Mouse (Mus musculus): ENCODE data around the gene Acsm2.
"Not testable (repeated sequence)": the region's sequence is repeated elsewhere in the genome, so short reads cannot be mapped to it uniquely, and the experiment has no call there.

Gene Acsm2

DNA sequence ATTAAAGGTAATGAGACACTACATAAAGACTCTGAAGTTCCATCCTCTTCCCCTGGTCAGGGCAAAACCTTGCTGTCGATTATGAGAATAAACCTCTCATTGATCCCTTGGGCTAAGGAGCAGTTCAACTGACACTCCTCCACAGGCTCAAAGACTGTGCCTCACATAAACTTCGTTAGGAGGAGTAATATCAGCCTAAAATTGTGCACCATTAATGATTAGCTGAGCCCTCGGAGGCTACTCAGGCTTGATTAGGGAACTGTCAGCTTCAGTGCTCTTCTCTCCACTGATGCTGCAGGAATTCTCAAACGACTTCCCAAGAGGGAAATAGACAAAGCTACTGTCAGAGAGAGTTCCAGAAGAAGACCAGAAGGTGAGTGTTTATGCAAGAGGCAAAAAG is 7.3 kb downstream of the Acsm2 start:
- DNase-seq (ENCODE audit: low read depth, low spot score): no peak

DNA sequence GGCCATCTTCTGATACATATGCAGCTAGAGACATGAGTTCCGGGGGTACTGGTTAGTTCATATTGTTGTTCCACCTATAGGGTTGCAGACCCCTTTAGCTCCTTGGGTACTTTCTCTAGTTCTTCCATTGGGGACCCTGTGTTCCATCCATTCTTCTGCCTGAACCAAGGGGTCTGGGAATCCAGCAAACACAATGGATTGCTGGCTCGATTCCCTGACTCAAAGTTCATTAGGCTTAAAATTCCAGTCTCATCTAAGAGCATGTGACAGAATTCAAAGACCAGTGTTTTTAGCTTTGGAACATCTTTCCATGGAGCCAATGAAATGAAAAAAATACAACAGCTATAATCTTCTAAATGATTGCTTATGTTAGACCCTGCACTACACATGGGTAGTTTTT is 8.3 kb downstream of the Acsm2 start:
- DNase-seq (ENCODE audit: low read depth, low spot score): not testable (repeated sequence)

DNA sequence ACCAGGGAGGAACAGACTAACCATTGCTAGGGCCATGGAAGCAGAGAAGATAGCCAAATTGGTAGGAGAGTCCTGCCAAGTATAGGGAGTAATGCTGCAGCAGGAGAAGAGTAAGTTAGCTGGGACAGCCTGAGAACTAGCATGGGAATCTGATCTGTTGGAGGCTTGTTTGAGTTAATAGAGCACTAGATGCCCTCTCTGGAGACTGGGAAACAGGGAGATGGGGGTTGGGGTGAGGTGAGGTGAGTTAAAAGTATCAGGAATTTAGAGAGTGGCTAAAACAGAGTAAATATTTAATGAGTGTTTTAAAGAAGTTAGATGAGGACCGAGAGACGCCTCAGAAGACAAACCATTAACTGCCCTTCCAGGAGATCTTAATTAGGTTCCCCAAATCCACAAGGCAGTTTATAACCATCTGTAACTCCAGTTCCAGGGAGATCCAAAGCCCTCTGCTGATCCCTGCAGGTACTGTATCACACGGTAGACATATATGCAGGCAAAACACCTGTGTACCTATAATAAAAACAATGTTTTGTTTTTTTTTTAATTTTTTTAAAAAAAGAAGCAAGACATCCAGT is 40.5 kb downstream of the Acsm2 start:
- no peak for DNase-seq (ENCODE audit: low read depth, low spot score)

DNA sequence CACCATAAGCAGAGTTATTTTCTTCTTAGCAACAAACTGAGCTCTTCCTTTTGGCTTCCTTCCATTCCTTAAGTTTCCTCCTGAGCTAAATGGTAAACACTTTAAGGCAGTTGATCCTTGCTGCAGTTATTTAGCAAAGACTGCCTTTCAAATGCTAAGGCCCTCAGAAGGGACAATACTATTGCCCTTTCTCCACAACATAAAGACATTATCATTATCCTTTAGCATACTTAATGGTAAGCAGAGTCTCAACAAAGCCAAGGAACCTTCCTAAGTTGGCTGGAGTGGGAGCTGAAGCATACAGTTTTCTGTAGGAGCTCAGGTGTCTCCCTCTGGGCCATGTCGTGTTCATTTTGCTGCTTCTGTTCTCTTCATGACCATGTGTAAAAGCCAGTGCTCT is 41.2 kb downstream of the Acsm2 start:
- DNase-seq (ENCODE audit: low read depth, low spot score): no peak

DNA sequence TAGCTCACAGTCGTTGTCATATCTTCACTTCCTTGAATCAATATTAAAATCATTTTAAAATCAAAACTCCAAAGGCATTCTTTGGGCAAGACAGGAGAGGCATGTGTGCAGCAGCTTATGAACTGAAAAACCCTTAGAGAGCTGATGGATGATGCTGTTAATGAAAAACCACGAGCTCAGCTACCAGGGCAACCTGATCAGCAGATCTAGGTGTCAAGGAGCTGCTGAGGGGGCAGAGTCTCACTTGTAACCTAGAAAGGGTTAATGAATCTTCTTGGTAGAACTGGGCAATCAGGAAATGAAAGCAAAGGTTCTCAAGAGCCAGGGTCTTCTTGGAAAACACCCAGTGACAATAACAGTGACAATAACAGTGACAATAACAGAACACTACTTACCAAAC is 42.4 kb downstream of the Acsm2 start:
- no peak for DNase-seq (ENCODE audit: low read depth, low spot score)

DNA sequence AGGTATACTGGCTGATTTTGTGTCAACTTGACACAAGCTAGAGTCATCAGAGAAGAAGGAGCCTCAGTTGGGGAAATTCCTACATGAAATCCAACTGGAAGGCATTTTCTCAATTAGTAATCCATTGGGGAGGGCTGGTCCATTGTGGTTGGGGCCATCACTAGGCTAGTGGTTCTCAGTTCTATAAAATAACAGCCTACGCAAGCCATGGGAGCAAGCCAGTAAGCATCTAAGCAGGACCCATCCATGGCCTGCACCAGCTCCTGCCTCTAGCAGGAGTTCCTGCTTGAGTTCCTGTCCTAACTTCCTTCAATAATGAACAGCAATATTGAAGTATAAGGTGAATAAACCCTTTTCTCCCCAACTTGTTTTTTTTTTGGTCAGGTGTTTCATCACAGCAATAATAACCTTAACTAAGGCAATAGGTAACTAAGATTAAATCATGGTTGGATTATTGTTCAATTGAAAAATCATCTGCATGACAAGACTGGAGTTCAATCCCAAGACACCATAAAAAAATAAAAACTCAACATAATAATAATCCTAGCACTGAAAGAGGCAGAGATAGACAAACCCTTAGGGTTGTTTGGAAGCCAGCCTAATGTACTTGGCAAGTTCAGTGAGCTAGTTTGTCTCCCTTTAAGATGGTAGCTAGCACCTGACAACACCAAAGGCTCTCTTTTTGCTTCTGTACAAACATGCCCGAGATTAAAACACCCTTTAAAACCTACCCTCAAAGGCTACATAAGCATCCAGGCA is 47.2 kb downstream of the Acsm2 start:
- no peak for DNase-seq (ENCODE audit: low read depth, low spot score)

DNA sequence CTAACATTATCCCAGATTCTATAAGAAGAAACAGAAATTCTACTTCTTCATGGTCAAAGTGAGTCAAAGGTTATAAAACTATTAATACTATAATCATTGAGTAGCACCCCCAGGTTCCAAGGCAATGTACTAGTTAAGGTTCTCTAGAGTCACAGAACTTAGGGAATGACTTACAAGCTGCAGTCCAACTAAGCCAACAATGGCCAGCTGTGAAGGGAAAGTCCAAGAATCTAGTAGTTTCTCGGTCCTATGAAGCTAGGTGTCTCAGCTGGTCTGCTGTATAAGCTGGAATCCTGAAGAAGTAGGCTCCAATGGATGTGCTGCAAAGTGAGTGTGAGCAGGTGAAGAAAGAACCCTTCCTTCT is 47.8 kb downstream of the Acsm2 start:
- DNase-seq (ENCODE audit: low read depth, low spot score): no peak

DNA sequence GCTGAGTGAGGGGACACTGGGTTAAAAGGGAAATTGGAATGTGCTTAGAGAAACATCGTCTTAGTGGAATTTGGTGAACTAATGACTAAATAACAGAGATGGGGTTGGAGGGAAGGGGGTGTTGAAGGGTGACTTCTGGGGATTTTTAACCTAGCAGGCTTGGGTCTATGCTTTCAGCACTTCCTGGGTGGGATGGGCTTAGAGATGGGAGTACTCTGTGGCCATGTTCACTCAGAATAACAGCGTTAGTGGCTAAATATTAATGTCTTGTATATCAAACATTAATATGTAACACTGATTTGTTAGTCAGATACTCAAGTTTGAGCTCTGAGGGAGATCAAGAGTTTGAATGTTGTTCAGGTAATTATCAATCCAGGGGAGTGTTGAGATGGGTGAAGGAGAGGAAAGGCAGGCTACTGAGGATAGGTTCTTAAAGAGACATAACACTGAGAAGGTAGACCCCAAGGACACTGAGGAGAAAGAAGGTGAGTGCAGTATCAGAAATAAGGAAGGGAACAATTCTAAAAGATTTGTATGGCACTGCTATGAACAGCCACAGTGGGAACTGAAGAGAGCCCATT is 50.9 kb downstream of the Acsm2 start:
- DNase-seq (ENCODE audit: low read depth, low spot score): no peak

DNA sequence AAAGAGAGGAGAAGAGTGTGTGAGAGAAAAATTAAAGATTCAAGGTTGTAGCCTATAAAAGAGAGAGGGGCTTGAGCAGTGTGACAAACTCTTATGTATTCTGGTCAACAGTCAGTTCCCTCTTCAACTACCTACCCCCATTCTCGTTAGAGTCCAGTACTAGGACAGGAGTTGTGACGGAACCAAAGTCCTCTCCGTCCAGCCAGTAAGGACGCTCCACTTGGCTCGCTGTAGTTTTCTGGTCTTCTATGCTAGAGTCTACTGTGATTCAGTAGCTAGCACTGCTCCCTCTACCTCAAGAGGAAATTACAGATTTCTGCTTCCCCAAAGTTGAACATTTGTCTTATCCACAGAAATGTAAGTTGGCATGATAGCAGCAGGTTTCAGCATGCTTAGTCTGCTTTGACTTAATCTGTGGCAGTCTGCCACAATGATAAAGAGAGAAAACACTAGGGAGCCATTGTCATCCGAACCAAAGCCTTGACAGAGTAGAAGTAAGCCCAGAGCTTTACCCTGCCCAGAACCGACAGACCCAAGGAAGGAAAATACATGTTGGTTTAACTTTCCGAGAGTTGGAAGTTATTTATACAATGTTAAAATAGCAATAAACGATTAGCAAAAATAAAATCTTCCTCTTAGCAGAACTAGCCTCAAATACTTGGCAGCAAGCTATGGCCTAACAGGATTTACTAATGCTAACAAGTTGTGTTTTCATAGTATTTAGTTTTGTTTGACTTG is 52.0 kb downstream of the Acsm2 start:
- no peak for DNase-seq (ENCODE audit: low read depth, low spot score)

DNA sequence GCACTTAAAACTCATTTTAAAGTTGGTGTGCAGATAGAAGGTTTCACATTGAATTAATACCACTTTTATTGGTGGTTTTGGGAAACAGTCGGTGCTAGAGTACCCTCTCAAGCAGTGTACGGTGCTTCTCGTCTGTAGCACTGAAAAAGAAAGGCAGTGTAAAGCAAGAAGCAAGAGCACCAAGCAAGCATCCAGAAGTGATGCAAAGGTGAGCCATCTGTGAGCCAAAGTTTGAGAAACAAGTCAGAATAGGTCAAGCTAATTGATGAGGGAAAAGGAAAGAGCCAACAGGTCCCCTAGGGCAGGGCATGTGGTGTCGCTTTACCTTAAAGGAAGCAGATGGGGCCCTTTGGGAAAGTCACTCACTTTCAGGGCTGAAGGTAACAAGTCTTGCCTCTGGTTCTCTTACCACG is 52.5 kb downstream of the Acsm2 start, which contains the start of gene Acsm1:
Gene Acsm1 (plus strand): TSS at position 363 of the 413 bp plus-strand sequence.
- no peak for DNase-seq (ENCODE audit: low read depth, low spot score)

DNA sequence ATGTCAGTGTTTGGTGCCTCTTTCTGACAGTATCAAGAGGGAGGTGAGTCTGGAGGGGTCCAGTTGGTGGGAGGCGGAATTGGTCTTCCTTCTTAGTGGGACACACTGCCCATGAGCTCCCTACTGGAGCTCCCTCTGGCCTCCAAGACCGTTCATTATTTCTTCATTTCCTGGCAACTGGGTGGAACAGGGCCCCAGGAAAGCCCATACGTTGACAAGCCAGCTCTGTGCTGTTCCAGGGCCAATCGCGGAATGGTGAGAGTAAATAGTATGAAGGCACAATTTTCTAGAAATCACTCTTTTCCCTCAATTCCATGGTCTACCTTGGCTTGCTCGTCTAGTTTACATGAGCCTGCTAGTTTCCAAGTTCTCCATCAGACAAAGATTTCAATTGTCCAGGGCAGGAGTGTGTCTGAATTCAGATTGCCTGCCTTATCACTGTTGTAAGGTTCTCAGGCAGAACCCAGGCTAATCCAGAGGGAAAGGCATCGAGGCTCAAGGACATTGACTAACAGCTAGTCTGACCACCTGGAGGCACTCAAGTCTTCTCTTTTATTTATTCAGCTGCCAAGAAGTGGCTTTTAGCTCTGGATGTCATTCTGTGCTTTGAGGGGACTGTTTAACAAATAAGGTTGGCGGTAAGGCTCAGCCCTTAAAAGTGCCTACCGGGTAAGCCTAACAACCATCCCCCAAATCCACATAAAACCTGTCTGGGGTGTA is 53.8 kb downstream of the Acsm2 start:
- DNase-seq (ENCODE audit: low read depth, low spot score): no peak

DNA sequence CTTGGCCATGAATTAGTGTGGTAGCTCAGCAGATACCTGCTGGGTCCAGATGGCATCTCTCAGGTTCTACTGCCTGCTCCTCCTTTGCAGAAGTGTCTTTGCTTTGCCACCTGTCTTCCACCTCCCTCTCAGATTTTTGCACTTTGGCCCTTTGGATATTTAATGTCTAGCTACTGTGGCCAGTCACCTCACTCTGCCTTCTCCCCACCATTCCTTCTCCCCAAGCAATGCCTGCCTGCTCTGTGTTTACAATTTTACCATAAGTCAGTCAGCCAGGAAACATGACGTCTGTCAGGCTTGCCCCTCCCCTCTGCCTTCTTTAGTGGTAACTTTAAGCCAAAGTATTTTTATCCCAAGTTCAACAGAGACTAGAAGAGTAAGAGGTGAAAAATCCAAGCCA is 62.4 kb downstream of the Acsm2 start:
- DNase-seq (ENCODE audit: low read depth, low spot score): no peak

DNA sequence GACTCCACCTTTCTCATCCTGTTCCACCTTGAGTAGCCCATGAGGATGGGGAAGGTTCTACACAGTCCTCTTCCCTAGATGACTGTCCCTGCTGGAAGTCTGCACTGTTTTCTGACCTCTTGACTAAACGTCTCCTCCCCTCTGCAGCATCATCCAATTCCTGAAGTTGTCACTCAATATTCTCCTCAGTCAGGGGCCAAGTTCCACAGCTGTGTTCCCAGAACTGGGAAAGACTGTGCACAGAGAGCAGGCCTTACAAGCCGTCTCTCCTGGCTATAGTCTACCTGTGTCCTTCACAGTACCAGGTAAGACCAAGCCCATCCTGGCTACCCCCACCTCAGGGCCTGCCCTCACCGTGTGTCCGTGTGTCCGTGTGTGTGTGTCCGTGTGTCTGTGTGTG is 63.5 kb downstream of the Acsm2 start:
- DNase-seq (ENCODE audit: low read depth, low spot score): no peak

DNA sequence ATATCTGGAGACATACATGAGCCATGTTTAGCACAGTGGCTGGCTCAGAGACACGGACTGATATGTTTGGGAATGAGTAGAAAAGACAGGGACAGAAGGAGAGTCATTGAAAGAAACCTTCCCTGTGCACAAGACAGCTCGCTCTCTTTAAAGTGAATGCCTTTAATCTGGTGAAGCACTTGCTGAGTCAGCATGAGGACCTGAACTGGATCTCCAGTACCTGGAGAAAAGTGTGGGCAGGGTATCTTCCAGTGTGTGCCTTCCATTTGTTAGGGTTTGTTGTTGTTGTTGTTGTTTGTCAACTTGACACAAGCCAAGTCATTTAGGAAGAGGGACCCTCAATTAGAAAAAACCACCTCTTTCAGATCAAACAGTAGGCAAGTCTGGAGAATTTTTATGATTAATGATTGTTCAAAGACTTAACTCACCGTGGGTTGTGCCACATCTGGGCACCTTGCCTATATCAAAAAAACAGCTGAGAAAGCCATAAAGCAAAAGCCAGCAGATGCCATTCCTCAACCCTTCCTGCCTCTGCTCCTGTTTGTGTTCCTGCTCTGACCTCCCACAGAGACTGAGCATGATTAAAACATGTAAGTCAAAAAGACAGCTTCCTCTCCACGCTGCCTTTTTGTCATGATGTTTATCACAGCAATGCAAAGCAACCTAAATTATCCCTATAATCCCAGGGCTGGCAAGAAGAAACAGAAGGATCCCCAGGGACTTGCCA is 64.2 kb downstream of the Acsm2 start:
- no peak for DNase-seq (ENCODE audit: low read depth, low spot score)

DNA sequence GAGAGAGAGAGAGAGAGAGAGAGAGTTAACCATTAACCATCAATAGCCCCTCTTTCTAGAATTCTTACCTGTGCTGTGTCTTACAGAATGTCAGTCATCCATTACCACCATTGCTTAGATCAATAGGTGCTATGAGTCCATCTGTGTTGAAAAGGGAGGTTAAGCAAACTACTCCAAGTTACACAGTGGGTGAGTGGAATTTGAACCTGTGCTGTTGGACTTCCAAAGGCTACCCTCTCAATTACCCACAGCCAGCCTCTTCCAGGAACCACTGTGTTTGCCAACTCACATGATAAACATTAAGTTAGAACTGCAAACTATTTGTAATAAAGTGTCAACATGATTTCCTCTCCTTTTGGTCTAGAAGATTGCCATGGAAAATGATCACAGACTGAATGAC is 66.0 kb downstream of the Acsm2 start:
- no peak for DNase-seq (ENCODE audit: low read depth, low spot score)

DNA sequence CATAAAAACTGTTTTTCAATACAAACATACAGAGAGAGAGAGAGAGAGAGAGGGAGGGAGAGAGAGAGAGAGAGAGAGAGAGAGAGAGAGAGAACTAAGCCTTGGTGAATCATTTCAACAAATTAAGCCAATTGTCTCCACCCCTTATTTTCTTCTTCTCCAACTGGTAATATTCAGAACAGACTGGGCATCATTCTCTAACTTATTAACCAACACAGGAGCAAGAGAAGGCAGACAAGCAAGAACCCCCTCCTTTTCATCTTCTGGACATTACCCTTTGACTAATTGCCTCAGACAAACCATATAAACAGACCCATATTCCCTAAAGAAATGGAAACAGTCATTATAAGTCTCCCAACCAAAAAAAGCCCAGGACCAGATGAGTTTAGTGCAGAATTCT is 84.6 kb downstream of the Acsm2 start:
- DNase-seq (ENCODE audit: low read depth, low spot score): no peak

DNA sequence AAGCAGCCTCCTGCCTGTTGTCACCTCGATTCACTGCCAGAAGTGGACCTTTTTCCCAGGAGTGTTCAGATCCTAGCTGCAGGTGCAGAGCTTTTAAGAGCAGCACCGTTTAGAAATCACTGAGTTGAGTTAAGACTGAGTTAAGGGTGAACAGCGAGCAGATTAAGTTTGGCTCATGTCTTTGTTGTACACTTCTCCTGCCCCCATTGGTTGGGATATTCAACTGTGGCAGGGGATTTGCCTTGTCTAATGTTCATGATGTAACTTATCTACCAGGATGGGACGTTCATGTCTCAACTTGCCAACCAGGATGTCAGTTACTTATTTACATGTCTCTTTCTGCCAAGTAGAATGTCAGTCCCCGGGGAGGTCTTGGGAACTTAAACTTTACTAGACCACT is 88.2 kb downstream of the Acsm2 start:
- DNase-seq (ENCODE audit: low read depth, low spot score): no peak

Data from A20 (cell line).